Mouse (Mus musculus) forebrain, postnatal 0 days (tissue): ENCODE data around the gene Hyal1. TPM values are rescaled to one million over a fixed set of nuclear protein-coding genes. Genes with fewer than 3 reads are reported as not detected.
"Not testable (repeated sequence)": the region's sequence is repeated elsewhere in the genome, so short reads cannot be mapped to it uniquely, and the experiment has no call there.

ENCODE experiments used
- ATAC-seq: fragments of 200-750 bp; cut with Nextera tagmentation; 2 replicates; pipeline ENCODE4 v1.8.0; 2017; ENCODE audit warnings: mild to moderate bottlenecking, moderate library complexity
- DNase-seq: peaks from one replicate; pipeline ENCODE4 v3.0.0-alpha.2; 2015
- H3K27ac ChIP-seq: fragments of 300-500 bp; sonication (generic); 2 replicates; pipeline ENCODE4 v1.5.1; 2014; ENCODE audit warnings: low read depth, mild to moderate bottlenecking, antibody characterized with exemption, low read length, moderate library complexity, mixed read lengths
- H3K27me3 ChIP-seq: fragments of 300-500 bp; sonication (generic); 2 replicates; pipeline ENCODE4 v1.6.1; 2014; ENCODE audit warnings: mild to moderate bottlenecking, low read length, mixed read lengths; ENCODE audit not compliant: insufficient read depth
- H3K36me3 ChIP-seq: fragments of 300-500 bp; sonication (generic); 2 replicates; pipeline ENCODE4 v1.6.1; 2014; ENCODE audit warnings: mild to moderate bottlenecking, moderate library complexity; ENCODE audit not compliant: insufficient read depth
- H3K4me1 ChIP-seq: fragments of 300-500 bp; sonication (generic); 2 replicates; pipeline ENCODE4 v1.6.1; 2014; ENCODE audit warnings: antibody characterized with exemption; ENCODE audit not compliant: insufficient read depth
- H3K4me2 ChIP-seq: fragments of 300-500 bp; sonication (generic); 2 replicates; pipeline ENCODE4 v1.6.1; 2014; ENCODE audit warnings: low read depth, mild to moderate bottlenecking, moderate library complexity
- H3K4me3 ChIP-seq: fragments of 300-500 bp; sonication (generic); 2 replicates; pipeline ENCODE4 v1.5.1; 2014; ENCODE audit warnings: low read depth, low read length, mixed read lengths
- H3K9ac ChIP-seq: fragments of 300-500 bp; sonication (generic); 2 replicates; pipeline ENCODE4 v1.6.1; 2014; ENCODE audit warnings: mild to moderate bottlenecking
- H3K9me3 ChIP-seq: fragments of 300-500 bp; sonication (generic); 2 replicates; pipeline ENCODE4 v1.6.1; 2016; ENCODE audit warnings: low read length
- CTCF ChIP-seq: sonication (generic); IDR thresholded peaks from 2 replicates; pipeline ENCODE4 v1.5.1; 2016; ENCODE audit warnings: antibody characterized with exemption, control low read depth, low read depth
- WGBS: fragments of 180-500 bp; shearing (Covaris S2); extraction: QIAGEN DNeasy Blood & Tissue Kit; methylation state at CpG from one replicate; pipeline ENCODE4 v1.1.7; 2014; 5-methylcytosine and 5-hydroxymethylcytosine counted together
- polyA plus RNA-seq: library from polyadenylated mRNA; unstranded; fragments of >200 nt; fragmentation: Nextera tagmentation; extraction: Ambion mirVana; gene quantifications from 2 replicates; pipeline ENCODE4 v1.2.1, GENCODE M21; 2015
- total RNA-seq: library from RNA; depleted of rRNA; stranded (reverse); fragments of >200 nt; gene quantifications from 2 replicates; pipeline ENCODE4 v1.2.3, GENCODE M21; 2014

The Hyal1 gene
- total and polyA plus RNA-seq, 2 experiments from 2014 or later = 1.9 to 3.5 TPM

DNA sequence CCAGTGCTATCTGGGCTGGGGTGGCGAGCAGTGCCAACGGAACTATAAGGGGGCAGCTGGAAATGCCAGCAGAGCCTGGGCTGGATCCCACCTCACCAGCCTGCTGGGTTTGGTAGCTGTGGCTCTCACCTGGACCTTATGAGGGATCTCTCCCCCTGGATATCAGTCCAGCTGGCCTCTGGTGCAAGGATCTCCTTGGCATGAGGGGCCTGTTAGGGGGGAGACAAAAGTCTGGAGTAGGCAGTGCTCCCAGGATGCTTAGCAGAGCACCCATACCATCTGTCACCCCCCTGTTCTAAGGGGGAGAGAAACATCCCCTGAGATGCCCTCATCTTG is 4.4 kb upstream of the Hyal1 start:
- H3K4me3 ChIP-seq = no peak overlapping the region
- H3K9ac ChIP-seq = no peak overlapping the region
- no peak for ATAC-seq
- no peaks in the 10 kb centered on the region for H3K9me3 ChIP-seq
- H3K27ac ChIP-seq = no peak overlapping the region
- TF ChIP-seq CTCF = no peak
- no peak for DNase-seq
- WGBS = 95% methylated on average over 2 of the region's 2 CpGs
- peaks cover 34% of the 10 kb centered on the region for H3K36me3 ChIP-seq
- H3K27me3 ChIP-seq = no peaks in the 10 kb centered on the region
- no peak overlapping the region for H3K4me2 ChIP-seq
- H3K4me1 ChIP-seq = peaks cover 24% of the 10 kb centered on the region

DNA sequence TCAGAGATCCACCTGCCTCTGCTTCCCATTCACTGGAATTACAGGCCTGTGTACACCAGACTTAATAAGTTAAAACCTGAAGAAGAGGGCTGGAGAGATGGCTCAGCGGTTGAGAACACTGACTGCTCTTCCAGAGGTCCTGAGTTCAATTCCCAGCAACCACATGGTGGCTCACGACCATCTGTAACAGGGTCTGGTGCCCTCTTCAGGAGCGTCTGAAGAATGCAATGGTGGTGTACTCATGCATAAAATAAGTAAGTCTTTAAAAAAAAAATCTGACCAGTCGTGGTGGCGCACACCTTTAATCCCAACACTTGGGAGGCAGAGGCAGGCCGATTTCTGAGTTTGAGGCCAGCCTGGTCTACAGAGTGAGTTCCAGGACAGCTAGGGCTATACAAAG is 3.0 kb upstream of the Hyal1 start:
- not testable (repeated sequence) for ATAC-seq
- WGBS = 82% methylated on average over 6 of the region's 6 CpGs
- 0 out of 2 replicates have a peak, but pooled peaks have one; percentile 15 for TF ChIP-seq CTCF

DNA sequence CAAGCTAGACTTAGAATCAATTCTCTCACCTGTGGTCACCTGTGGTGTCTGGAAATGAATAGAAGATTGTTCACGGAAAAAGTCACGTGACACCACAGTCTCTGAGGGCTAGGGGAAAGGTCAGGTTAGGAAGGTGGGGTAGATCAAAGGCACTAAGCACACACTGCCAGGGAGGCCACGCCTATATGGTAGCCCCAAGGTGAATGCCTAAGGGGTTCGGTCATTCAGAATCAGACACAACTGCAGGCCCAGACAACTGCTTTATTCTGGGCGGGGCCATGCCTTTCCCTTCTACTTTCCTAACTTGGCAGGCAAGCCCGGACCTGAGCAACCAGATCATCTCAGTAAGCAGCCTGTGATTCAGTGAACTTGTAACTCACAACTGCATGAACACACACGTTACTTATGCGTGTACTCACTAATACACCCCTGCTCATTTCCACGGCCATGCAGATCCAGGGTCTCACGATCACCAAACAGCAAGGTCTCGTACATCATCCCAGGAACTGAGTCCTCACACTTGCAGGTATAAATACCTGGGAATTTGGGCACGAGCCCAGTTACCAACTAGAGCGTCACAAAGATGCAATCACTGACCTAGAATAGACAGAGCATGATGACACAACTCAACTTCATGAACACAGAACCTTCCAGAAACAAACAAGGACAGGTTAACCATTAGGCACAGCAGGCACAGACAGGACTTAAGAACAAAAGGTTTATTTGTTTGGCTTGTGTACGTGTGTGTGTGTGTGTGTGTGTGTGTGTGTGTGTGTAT is 959 bp upstream of the Hyal1 start:
- Histone ChIP-seq H3K27me3 (no peaks in the 10 kb centered on the region), H3K4me2 (no peak overlapping the region), H3K4me1 (peaks cover 2% of the 10 kb centered on the region; the same call in 1 of the 2 replicates), H3K4me3 (no peak overlapping the region), H3K9me3 (no peaks in the 10 kb centered on the region), H3K27ac (no peak overlapping the region), H3K36me3 (peaks cover 34% of the 10 kb centered on the region), H3K9ac (no peak overlapping the region)
- ATAC-seq (no peak), DNase-seq (no peak)
- TF ChIP-seq CTCF = no peak
- WGBS = 87% methylated on average over 14 of the region's 14 CpGs

More for the DNA sequence above, 3.0 kb upstream of the Hyal1 start:
- H3K36me3 ChIP-seq = peaks cover 34% of the 10 kb centered on the region
- peaks cover 14% of the 10 kb centered on the region for H3K4me1 ChIP-seq
- H3K27ac ChIP-seq, H3K9ac ChIP-seq, H3K9me3 ChIP-seq, DNase-seq, H3K4me3 ChIP-seq, H3K4me2 ChIP-seq, H3K27me3 ChIP-seq: not testable (repeated sequence)

DNA sequence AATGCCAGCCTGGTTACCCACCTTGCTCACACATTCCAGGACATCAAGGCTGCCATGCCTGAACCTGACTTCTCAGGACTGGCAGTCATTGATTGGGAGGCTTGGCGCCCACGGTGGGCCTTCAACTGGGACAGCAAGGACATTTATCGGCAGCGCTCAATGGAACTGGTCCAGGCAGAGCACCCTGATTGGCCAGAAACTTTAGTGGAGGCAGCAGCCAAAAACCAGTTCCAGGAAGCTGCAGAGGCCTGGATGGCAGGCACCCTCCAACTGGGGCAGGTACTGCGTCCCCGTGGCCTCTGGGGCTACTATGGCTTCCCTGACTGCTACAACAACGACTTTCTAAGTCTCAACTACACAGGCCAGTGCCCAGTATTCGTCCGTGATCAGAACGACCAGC is 1.1 kb downstream of the Hyal1 start:
- ATAC-seq = no peak

DNA sequence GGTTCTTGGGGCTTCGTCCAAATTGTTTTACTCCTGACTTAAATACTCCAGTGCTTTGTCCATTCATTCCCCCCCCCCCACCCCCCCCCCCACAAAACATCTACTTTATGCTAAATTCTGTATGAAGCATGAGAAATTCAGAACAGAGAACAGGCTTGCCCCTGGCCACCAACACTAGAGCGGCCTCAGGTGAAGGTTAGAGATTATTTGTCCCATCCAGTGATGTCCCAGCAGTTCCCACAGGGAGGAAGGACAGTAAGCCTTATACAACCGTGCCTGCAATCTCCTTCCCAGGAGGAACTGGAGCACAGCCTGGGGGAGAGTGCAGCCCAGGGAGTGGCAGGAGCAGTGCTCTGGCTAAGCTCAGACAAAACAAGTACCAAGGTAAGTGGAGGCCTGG is 1.9 kb downstream of the Hyal1 start, which contains the start of gene Naa80:
Naa80 (plus strand) TSS at position 301 of the 400 bp plus-strand sequence.
- Histone ChIP-seq H3K36me3 (peaks cover 14% of the 10 kb centered on the region), H3K4me2 (0 out of 2 replicates have a peak within 1 kb of the TSS, but pooled peaks have one; percentile 83), H3K4me3 (no peak within 1 kb of the TSS), H3K27ac (peak within 1 kb of the TSS; percentile 35; the same call in 1 of the 2 replicates), H3K9ac (0 out of 2 replicates have a peak within 1 kb of the TSS, but pooled peaks have one; percentile 14), H3K27me3 (no peaks in the 10 kb centered on the region), H3K4me1 (peaks cover 6% of the 10 kb centered on the region; the same call in 1 of the 2 replicates), H3K9me3 (no peaks in the 10 kb centered on the region)
- WGBS = 79% methylated on average over 3 of the region's 3 CpGs
- ATAC-seq (no peak), DNase-seq (no peak)
- no peak for TF ChIP-seq CTCF

More for the DNA sequence above, 1.1 kb downstream of the Hyal1 start:
- no peak overlapping the region for H3K4me3 ChIP-seq
- no peak overlapping the region for H3K27ac ChIP-seq
- WGBS = 90% methylated on average over 10 of the region's 10 CpGs
- TF ChIP-seq CTCF = no peak
- H3K4me1 ChIP-seq = peaks cover 6% of the 10 kb centered on the region; the same call in 1 of the 2 replicates
- H3K9me3 ChIP-seq = no peaks in the 10 kb centered on the region
- DNase-seq = no peak
- H3K9ac ChIP-seq = no peak overlapping the region
- peaks cover 19% of the 10 kb centered on the region for H3K36me3 ChIP-seq
- H3K27me3 ChIP-seq = no peaks in the 10 kb centered on the region
- H3K4me2 ChIP-seq = no peak overlapping the region

DNA sequence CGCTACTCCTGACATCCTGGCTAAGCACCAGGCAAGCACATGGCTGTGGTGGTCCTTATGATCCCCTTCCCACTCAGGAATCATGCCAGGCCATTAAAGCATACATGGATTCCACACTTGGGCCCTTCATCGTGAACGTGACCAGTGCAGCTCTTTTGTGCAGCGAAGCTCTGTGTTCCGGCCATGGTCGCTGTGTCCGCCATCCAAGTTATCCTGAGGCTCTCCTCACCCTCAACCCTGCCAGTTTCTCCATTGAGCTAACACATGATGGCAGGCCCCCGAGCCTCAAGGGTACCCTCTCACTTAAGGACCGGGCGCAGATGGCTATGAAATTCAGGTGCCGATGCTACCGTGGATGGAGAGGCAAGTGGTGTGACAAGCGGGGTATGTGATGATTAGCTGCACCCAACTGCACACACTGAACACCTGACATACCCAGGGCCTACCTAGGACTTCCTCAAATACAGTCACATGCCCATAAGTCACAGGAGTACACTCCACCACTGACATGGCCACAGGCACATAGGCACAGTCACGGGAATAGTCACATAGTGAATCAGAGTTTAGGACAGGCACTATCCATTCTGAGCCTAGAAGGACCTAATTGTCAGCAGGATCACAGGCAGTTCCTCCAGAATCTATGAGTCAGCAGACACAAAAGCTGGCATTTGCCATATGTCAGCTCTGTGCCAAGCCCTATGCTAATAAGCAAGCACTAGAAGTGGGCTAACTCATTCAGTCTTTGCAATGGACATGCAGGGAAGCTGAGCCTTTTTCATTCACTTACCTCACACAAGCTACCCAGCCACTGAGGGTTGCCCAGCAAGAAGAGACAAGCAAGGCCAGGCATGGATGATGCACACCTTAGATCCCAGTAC is 2.5 kb downstream of the Hyal1 start:
- 91% methylated on average over 14 of the region's 14 CpGs for WGBS
- no peak for ATAC-seq
- H3K4me2 ChIP-seq = 0 out of 2 replicates have a peak overlapping the region, but pooled peaks have one; percentile 83
- no peak overlapping the region for H3K4me3 ChIP-seq
- peak overlapping the region; percentile 35; the same call in 1 of the 2 replicates for H3K27ac ChIP-seq
- peaks cover 6% of the 10 kb centered on the region; the same call in 1 of the 2 replicates for H3K4me1 ChIP-seq
- H3K36me3 ChIP-seq = peaks cover 11% of the 10 kb centered on the region
- no peaks in the 10 kb centered on the region for H3K9me3 ChIP-seq
- TF ChIP-seq CTCF = no peak
- 0 out of 2 replicates have a peak overlapping the region, but pooled peaks have one; percentile 14 for H3K9ac ChIP-seq
- H3K27me3 ChIP-seq = no peaks in the 10 kb centered on the region
- DNase-seq = no peak
